15 mouse cellular contexts compared by ENCODE assay signal in the genomic region with DNA sequence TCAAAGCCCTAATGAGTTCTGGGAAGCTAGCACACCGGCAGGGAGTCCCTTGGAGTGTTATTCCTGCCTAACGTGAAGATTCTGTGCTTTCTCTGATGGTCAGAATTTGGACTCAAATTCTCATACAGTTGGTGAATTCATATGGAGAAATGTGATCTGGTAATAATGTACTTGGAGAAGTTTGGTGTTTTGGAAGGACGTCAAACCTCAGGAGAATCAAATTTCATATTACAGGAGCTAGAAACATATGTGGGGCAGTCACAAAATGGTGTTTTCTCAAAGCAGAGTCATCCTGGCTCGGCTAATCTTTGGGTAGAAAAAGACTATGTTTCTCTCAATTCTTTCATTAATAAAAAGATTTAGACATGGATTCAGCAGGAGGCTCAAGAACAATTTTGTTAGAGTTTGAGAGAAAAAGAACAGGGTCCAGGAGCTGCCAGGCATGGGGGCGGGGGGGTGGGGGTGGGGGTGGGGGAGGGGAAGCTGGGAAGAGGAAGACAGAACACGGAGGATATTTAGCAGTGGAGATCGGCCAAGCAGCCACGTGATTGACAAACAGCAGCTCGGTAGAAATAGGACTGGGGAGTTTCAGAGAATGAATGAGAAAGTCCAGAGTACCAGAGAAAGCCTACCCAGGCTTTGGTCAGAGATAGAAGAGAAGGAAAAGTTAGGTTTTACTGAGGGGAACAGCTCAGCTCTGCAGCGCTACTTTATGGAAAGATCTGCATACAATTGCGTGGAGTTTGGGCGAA.
A peak's percentile ranks its signal among the peaks of the same experiment; 100 is the strongest.
DNase-seq lines count a peak whose midpoint lies in the region; ATAC-seq and TF ChIP-seq lines count a peak whose summit lies in the region.
"Had no signal": no experiment of that assay in that cellular context is flagged by ENCODE, and none has a peak within 500 bp of the region (broad histone marks: within the 10 kb centered on the region; RNA-seq: fewer than 3 reads in every experiment).

No protein-coding gene starts in this region.

- no peaks in the 10 kb centered on the region for H3K36me3 ChIP-seq in intestine, embryonic 14.5 days (ENCODE audit: control insufficient read depth, insufficient read depth, low read length)
- H3K36me3 ChIP-seq in intestine, embryonic 15.5 days: no peaks in the 10 kb centered on the region
- peaks cover 0 to 2% of the 10 kb centered on the region in 2 experiments; a peak in 2 of 4 replicates for H3K36me3 ChIP-seq in MEL (ENCODE audit: control insufficient read depth in 1 of 2, insufficient read depth in 2 of 2, low read length in 2 of 2)
- no peaks in the 10 kb centered on the region for H3K36me3 ChIP-seq in embryonic facial prominence, embryonic 13.5 days
- no peaks in the 10 kb centered on the region for H3K36me3 ChIP-seq in limb, embryonic 13.5 days
- H3K36me3 ChIP-seq: hindbrain, embryonic 15.5 days; stomach, embryonic 15.5 days had no signal

- peaks cover 6% of the 10 kb centered on the region; the same call in 1 of the 2 replicates for H3K4me1 ChIP-seq in intestine, embryonic 14.5 days (replicated peaks; ENCODE audit: control insufficient read depth, insufficient read depth, low read length)
- no peaks in the 10 kb centered on the region for H3K4me1 ChIP-seq in intestine, embryonic 15.5 days (replicated peaks)
- H3K4me1 ChIP-seq in MEL (ENCODE audit: control insufficient read depth in 1 of 2, insufficient read depth in 2 of 2, low read length in 2 of 2): peaks cover 0 to 10% of the 10 kb centered on the region in 2 experiments; a peak in 1 of 4 replicates
- H3K4me1 ChIP-seq in embryonic facial prominence, embryonic 13.5 days: peaks cover 17% of the 10 kb centered on the region
- H3K4me1 ChIP-seq in limb, embryonic 13.5 days: peaks cover 14% of the 10 kb centered on the region
- H3K4me1 ChIP-seq: hindbrain, embryonic 15.5 days; stomach, embryonic 15.5 days had no signal

- TF ChIP-seq EP300 in MEL (IDR thresholded peaks at IDR 0.05; ENCODE audit: low read depth in 1 of 2, low read length in 2 of 2): no peak

- ATAC-seq in intestine, embryonic 14.5 days (replicated peaks; ENCODE audit: low FRiP score, low TSS enrichment, low read depth): no peak
- no peak for ATAC-seq in intestine, embryonic 15.5 days
- ATAC-seq in embryonic facial prominence, embryonic 13.5 days (ENCODE audit: insufficient number of reproducible peaks, insufficient read depth, low FRiP score, low TSS enrichment, low read depth): no peak
- ATAC-seq in limb, embryonic 13.5 days (ENCODE audit: low FRiP score, low read depth): no peak

- TF ChIP-seq POLR2A in MEL (IDR thresholded peaks at IDR 0.05; ENCODE audit: control insufficient read depth in 1 of 2, insufficient read depth in 1 of 2, low read depth in 1 of 2, low read length in 2 of 2, poor library complexity in 1 of 2): no peak

- peak overlapping the region; percentile 22; the same call in 1 of the 2 replicates for H3K4me2 ChIP-seq in intestine, embryonic 14.5 days (ENCODE audit: low read length)
- H3K4me2 ChIP-seq in intestine, embryonic 15.5 days (replicated peaks): no peak overlapping the region
- peak overlapping the region; percentile 40 for H3K4me2 ChIP-seq in embryonic facial prominence, embryonic 13.5 days
- peak overlapping the region; percentile 23 for H3K4me2 ChIP-seq in limb, embryonic 13.5 days (replicated peaks)
- H3K4me2 ChIP-seq: hindbrain, embryonic 15.5 days; stomach, embryonic 15.5 days had no signal

- H3K27ac ChIP-seq in intestine, embryonic 14.5 days (ENCODE audit: low read depth): peak overlapping the region; percentile 9; the same call in 1 of the 2 replicates
- H3K27ac ChIP-seq in intestine, embryonic 15.5 days: no peak overlapping the region
- H3K27ac ChIP-seq in MEL (ENCODE audit: control insufficient read depth, low read depth, low read length): no peak overlapping the region
- peak overlapping the region; percentile 73 for H3K27ac ChIP-seq in embryonic facial prominence, embryonic 13.5 days
- no peak overlapping the region for H3K27ac ChIP-seq in limb, embryonic 13.5 days
- H3K27ac ChIP-seq: hindbrain, embryonic 15.5 days; left cerebral cortex, adult 2 months; stomach, embryonic 15.5 days had no signal

- 0 out of 2 replicates have a peak, but pooled peaks cover 3% of the 10 kb centered on the region for H3K9me3 ChIP-seq in intestine, embryonic 14.5 days (ENCODE audit: control insufficient read depth, low read length)
- H3K9me3 ChIP-seq in intestine, embryonic 15.5 days: no peaks in the 10 kb centered on the region
- H3K9me3 ChIP-seq in MEL (replicated peaks; ENCODE audit: insufficient read depth, low read length): no peaks in the 10 kb centered on the region
- H3K9me3 ChIP-seq in embryonic facial prominence, embryonic 13.5 days: no peaks in the 10 kb centered on the region
- H3K9me3 ChIP-seq in limb, embryonic 13.5 days: 0 out of 2 replicates have a peak, but pooled peaks cover 3% of the 10 kb centered on the region
- H3K9me3 ChIP-seq: hindbrain, embryonic 15.5 days; stomach, embryonic 15.5 days had no signal

- H3K79me2 ChIP-seq in MEL (ENCODE audit: control insufficient read depth, insufficient read depth, low read length, poor library complexity): no peaks in the 10 kb centered on the region

- no peak for TF ChIP-seq CTCF in MEL (IDR thresholded peaks at IDR 0.05 in 2 of 3, conservative IDR thresholded peaks at IDR 0.05 in 1 of 3; ENCODE audit: control insufficient read depth in 1 of 3, insufficient read depth in 1 of 3, low read depth in 2 of 3, low read length in 3 of 3, poor library complexity in 1 of 3, severe bottlenecking in 1 of 3)

- no peak overlapping the region for H3K4me3 ChIP-seq in intestine, embryonic 14.5 days (ENCODE audit: low read depth, low read length)
- H3K4me3 ChIP-seq in intestine, embryonic 15.5 days (replicated peaks): no peak overlapping the region
- H3K4me3 ChIP-seq in MEL (ENCODE audit: control insufficient read depth in 1 of 2, insufficient read depth in 1 of 2, low read depth in 2 of 2, low read length in 2 of 2): peak overlapping the region; percentile 33 to 54
- 0 out of 2 replicates have a peak overlapping the region, but pooled peaks have one; percentile 2 for H3K4me3 ChIP-seq in embryonic facial prominence, embryonic 13.5 days
- H3K4me3 ChIP-seq in limb, embryonic 13.5 days: no peak overlapping the region
- H3K4me3 ChIP-seq: hindbrain, embryonic 15.5 days; left cerebral cortex, adult 2 months; stomach, embryonic 15.5 days had no signal

- WGBS in intestine, embryonic 14.5 days: 41% methylated on average over 12 of the region's 12 CpGs
- WGBS in intestine, embryonic 15.5 days: 46% methylated on average over 12 of the region's 12 CpGs
- 24% methylated on average over 12 of the region's 12 CpGs for WGBS in embryonic facial prominence, embryonic 13.5 days
- whole genome bisulfite sequencing in limb, embryonic 13.5 days: 41% methylated on average over 12 of the region's 12 CpGs

- H3K27me3 ChIP-seq in intestine, embryonic 14.5 days (replicated peaks; ENCODE audit: control insufficient read depth, insufficient read depth, low read length): no peaks in the 10 kb centered on the region
- H3K27me3 ChIP-seq in intestine, embryonic 15.5 days (replicated peaks): no peaks in the 10 kb centered on the region
- peaks cover 1 to 2% of the 10 kb centered on the region in 2 experiments; a peak in 2 of 4 replicates for H3K27me3 ChIP-seq in MEL (ENCODE audit: control insufficient read depth in 1 of 2, insufficient read depth in 2 of 2, low read length in 2 of 2)
- no peaks in the 10 kb centered on the region for H3K27me3 ChIP-seq in embryonic facial prominence, embryonic 13.5 days
- H3K27me3 ChIP-seq in limb, embryonic 13.5 days: no peaks in the 10 kb centered on the region
- H3K27me3 ChIP-seq: CH12.LX; hindbrain, embryonic 15.5 days; stomach, embryonic 15.5 days had no signal

- TF ChIP-seq RAD21 in MEL (IDR thresholded peaks at IDR 0.05; ENCODE audit: low read depth, low read length): no peak

- DNase-seq in intestine, embryonic 14.5 days (ENCODE audit: low spot score): no peak
- no peak for DNase-seq in MEL (ENCODE audit: low read depth, low spot score)
- no peak for DNase-seq in layer of hippocampus, postnatal 36 days
- DNase-seq in right cerebral cortex, adult 18-20 months: no peak
- DNase-seq: adrenal gland, postnatal 25 days; cerebellum, postnatal 36 days; kidney, postnatal 14 days; right cerebral cortex, postnatal 14 days had no signal

- H3K9ac ChIP-seq in intestine, embryonic 14.5 days (ENCODE audit: low read length): no peak overlapping the region
- H3K9ac ChIP-seq in intestine, embryonic 15.5 days: no peak overlapping the region
- H3K9ac ChIP-seq in MEL (ENCODE audit: control insufficient read depth, low read depth, low read length, poor library complexity, severe bottlenecking): peak overlapping the region; percentile 38; the same call in 1 of the 2 replicates
- 0 out of 2 replicates have a peak overlapping the region, but pooled peaks have one; percentile 37 for H3K9ac ChIP-seq in embryonic facial prominence, embryonic 13.5 days
- H3K9ac ChIP-seq in limb, embryonic 13.5 days: no peak overlapping the region
- H3K9ac ChIP-seq: hindbrain, embryonic 15.5 days; stomach, embryonic 15.5 days had no signal

TF ChIP-seq in MEL, 35 proteins besides CTCF, POLR2A, EP300 and RAD21:
- peak; percentile 46; the same call in 1 of the 2 replicates for TF ChIP-seq USF1 (IDR thresholded peaks at IDR 0.05; ENCODE audit: low read depth, low read length)
- TF ChIP-seq POLR2AphosphoS5 (IDR thresholded peaks at IDR 0.05; ENCODE audit: borderline replicate concordance, low read depth, low read length): no peak

Comparison
In these comparisons a context has a peak if more than half of its experiments do, and no peak if none do; other contexts are left out.
1. H3K27ac ChIP-seq: peak in intestine, embryonic 14.5 days (single experiment) and embryonic facial prominence, embryonic 13.5 days (single experiment); none in intestine, embryonic 15.5 days (single experiment), MEL (single experiment) and limb, embryonic 13.5 days (single experiment).
2. H3K4me3 ChIP-seq: peak in MEL (2 of 2) and embryonic facial prominence, embryonic 13.5 days (single experiment); none in intestine, embryonic 14.5 days (single experiment), intestine, embryonic 15.5 days (single experiment) and limb, embryonic 13.5 days (single experiment).
3. H3K9ac ChIP-seq: peak in MEL (single experiment) and embryonic facial prominence, embryonic 13.5 days (single experiment); none in intestine, embryonic 14.5 days (single experiment), intestine, embryonic 15.5 days (single experiment) and limb, embryonic 13.5 days (single experiment).